Mouse (Mus musculus) G1E-ER4 (cell line): ENCODE data around the gene Acox1. TPM values are rescaled to one million over a fixed set of nuclear protein-coding genes. Genes with fewer than 3 reads are reported as not detected.

Source experiments
- GATA1 ChIP-seq: IDR thresholded peaks from one replicate; pipeline ENCODE4 v1.8.0; 2012; ENCODE audit warnings: low read length, inconsistent platforms
- polyA plus RNA-seq: library from polyadenylated mRNA; stranded (reverse); fragments of >175 nt; gene quantifications from 2 replicates; pipeline ENCODE4 v1.2.3, GENCODE M21; 2012

Gene Acox1
- polyA plus RNA-seq, 1 experiment = 1.8 TPM

DNA sequence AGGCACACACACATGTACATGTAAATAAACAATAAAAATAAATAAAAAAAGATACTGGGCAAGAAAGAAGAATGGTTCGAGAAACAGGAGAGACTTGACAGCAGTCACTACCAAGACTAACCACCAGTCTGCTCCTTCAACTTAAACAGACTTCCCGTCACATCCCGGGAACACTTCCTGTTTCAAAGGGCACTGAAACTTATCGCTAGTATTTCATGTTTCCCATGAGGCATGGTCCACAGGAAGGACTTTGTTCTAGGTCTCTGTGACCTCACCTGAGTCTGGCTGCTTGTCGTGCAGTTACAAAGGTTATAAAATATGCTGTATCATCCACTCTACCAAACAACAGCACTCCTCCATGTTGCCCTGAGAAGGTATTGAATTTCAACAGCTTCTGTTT is 3.6 kb downstream of the Acox1 start:
- no peak for TF ChIP-seq GATA1

DNA sequence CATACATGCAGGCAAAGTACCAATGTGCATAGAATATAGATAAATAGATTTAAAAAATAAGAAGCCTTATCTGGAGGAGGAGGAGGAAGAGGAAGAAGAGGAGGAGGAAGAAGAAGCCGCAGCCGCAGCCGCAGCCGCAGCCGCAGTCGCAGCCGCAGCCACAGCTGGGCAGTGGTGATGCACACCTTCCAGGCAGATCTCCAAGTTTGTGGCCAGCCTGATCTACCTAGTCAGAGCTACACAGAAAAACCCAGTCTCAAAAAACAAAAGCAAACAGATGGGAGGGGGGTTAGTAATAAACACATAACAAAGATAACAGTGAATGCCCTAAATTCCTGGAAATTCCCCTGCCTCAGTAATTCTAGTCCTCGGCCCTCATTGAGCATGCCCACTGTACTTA is 4.2 kb downstream of the Acox1 start:
- no peak for TF ChIP-seq GATA1

DNA sequence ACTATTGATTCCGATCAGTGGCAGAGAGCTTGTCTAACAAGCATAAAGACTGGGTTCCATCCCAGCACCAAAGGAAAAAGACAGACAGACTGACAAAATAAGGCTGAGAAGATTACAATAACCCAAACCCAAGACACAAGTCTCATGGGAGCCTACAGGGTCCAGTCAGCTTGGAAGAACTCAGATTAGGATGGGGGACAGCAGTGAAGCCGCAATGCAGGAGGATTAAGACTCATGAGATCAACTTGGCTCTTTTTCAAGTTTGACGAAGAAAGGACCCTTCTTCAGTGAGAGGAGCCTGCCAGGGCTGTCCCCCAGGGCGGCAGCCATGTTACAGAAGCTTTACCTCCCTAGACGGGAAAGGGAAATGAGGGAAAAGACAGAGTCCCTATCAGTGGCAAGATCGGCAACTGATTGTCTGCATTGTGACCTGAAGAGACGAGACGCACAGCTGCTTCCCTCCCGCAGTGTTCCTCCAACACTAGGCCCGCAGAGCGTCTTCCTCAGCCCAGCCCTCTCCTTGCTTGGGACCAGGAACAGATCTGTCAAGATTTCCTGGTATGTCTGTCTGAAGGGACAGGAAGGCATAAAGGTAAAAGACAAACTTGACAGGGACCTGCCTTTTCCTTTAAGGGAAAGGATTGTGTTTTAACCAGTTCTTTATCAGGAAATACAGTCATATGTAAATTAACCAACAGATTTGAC is 11.5 kb downstream of the Acox1 start:
- no peak for TF ChIP-seq GATA1

DNA sequence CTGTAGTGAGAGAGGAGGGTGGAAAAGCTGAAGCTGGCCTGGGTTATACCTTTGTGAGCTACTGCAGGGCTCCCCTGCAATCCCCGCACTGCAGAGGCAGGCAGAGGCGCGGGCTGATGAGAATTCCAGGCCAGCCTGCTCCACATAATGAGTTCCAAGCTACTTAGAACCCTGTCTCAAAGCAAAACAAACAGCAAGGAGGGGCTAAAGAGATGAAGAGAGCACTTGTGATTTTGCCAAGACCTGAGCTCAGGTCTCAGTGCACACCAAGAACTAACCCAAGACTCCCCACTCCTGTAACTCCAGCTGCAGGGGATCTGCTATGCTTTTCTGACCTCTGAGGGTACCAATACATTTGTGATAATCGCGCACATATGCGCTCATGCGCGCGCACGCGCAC is 12.5 kb downstream of the Acox1 start:
- TF ChIP-seq GATA1 = no peak

DNA sequence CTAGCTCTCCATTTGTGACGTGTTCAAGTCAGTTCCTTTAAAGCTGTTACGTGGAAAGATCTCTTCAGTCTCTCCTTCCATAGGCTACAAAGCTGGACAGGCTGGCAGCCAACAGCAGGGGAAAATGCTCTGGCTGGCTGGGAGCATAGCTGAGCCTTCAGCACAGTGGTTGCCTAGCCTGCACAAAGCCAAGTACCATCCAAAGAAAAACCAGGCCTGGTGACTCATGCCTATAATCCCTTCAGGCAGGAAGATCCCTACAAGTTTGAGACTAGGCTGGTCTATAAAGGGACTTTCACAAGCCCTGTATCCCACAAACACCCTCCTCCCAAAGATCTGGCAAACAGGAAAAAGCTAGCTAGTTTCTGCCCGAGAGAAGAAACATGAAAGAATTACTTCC is 13.0 kb downstream of the Acox1 start:
- no peak for TF ChIP-seq GATA1

DNA sequence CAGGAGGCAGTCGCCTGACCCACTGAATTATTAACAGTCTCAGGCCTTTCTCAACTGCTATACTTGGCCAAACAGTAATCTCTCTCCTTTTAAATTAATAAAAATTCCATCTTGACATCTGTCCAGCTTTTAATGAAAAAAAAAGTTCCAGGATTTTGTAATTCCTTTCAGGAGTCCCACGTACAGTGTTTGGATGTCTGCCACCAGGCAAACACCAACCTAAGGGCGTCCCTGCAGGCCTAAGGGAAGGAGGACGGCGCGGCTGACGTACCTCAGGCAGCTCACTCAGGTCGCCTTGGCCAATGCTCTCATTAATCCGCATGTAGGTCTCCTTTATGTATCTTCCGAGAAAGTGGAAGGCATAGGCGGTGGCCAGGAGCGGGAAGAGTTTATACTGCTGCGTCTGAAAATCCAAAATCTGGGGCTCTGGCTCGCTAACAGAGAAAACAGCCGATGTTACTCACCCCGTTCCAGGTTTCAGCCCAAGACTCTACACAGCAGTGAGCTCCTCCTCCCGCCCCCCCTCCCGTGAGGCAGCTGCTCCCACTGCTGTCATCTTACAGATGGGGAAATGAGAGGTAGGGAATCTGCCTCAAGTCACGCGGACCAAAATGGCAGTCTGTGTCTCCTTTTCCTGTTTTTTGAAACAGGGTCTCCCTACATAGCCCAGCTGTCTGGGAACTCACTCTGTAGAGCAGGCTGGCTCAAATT is 20.3 kb downstream of the Acox1 start:
- no peak for TF ChIP-seq GATA1

DNA sequence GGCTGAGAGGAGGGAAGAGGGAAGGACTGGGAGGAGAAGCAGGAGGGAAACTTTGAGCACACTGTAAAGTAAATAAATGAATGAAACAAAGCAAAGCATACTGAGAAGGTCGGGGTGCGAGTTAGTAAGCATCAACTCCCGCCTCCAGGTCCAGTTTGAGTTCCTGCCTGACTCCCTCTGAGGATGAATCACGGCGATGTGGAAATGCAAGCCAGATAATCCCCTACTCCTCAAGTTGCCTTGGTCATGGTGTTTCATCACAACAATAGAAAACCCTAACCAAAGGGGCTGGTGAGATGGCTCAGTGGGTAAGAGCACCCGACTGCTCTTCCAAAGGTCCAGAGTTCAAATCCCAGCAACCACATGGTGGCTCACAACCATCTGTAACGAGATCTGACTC is 22.8 kb downstream of the Acox1 start:
- no peak for TF ChIP-seq GATA1

DNA sequence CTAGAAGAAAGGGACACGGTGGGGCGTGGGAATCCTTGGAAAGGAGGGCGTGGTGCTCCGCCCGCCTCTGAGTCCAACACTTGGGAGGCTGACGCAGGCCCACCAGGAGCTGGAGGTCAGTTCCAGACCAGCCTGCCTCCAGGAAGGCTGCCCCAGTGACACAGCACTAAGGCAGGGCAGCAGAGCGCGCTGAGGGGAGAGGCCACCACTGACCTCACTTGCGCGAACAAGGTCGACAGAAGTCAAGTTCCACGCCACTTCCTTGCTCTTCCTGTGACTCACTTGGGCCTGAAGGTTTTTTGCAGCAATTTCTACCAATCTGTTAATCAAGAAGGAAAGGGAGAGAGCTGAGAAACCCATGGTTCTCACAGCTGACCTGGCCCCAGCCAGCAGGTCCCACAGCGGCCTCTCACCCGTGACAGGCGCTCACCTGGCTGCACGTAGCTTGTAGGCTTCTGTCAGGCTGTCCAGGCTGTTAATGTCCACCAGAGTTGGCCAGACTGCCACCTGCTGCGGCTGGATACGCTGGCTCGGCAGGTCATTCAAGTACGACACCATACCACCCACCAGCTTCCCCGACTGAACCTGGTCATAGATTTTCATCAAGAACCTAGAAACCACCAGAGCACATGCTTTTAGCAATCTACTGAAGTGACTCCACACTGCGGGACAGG is 23.9 kb downstream of the Acox1 start:
- TF ChIP-seq GATA1 = no peak

DNA sequence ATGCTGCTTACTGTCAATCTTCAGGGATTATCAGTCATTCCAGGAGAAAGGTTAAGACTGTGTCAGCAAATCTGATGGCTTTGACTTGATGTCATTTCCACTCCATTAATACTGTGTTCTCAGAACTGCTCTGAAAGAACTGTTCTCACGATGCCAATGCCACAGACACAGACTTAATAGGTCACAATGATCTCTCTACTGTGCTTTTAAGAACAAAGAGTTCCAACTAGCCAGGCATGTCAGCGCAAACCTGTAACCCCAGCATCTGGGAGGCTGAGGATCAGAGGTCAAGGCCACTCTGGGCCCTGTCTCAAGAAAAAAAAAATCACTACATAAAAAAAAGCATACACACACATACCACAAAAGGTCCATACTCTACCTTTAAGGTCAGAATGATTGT is 26.9 kb downstream of the Acox1 start:
- no peak for TF ChIP-seq GATA1

DNA sequence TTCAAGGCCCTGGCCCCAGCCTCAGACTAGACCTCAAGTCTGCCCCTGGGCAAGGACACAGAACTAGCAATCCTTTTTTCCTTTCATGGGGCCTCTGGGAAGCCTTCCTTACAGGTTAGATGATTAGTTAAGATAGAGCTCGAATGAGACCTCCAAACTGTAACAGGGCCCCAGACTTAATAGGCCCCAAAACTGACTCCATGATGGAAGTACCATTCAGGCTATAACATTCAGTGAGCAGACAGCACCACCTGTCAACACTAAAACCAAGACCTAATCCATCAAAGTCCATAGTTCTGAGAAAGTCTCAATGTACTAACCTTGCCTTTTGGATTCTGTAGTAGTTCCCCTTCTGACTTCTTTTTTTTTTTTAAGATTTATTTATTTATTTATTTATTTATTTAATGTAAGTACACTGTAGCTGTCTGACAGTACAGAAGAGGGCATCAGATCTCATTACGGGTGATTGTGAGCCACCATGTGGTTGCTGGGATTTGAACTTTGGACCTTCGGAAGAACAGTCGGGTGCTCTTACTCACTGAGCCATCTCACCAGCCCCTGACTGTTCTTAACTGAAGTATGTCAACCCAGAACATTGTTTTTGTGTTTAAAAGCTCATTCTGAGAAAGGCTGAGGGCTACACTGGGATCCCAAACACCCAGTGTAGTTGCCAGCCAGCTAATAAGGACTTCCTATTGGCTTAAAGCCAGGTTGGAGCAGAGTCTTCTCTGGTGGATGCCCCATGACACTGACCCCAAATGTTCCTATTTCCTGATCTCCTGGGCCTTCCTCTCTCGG is 28.6 kb downstream of the Acox1 start:
- no peak for TF ChIP-seq GATA1

DNA sequence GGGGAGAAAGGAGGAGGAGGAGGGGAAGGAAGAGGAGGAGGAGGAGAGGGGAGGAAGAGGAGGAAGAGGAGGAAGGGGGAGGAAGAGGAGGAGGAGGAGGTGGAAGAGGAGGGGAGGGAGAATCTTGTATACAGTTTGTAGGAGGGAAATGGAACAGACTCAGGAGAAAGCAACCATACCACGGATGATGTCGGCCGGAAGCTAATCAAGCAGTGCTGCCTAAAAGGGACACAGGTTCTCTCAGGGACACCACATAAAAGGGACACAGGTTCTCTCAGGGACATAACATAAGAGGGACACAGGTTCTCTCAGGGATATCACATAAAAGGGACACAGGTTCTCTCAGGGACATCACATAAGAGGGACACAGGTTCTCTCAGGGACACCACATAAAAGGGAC is 29.6 kb downstream of the Acox1 start:
- TF ChIP-seq GATA1 = no peak

DNA sequence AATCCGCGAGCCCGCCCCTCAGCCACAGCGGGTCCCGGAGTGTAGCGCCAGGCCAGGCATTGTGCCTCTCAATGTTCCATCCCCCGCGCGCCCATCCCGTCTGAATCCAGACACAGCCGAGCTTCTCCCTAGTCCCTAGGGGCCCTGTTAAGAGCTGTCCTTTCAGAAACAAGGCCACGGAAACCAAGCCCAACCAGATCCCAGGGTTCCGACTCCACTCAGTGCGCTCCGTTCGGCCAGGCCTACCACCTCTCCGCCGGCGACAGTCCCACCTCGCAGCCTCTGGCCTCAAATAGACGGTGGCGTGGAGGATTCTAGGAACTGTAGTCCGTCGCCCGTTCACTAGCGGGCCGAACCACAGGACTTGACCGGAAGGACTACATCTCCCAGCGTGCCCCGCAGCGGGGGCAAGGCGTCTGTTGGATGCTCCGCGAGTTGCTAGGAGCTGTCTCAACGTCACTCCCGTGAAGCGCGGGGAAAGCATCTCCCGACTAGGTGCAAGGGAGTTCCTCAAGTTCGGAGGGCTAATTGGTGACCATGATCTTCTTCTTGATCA is 30.9 kb downstream of the Acox1 start, which contains the start of gene Fbf1:
Gene Fbf1, minus strand, starts transcription at position 283 of the 556 bp plus-strand sequence.
- TF ChIP-seq GATA1 = no peak

DNA sequence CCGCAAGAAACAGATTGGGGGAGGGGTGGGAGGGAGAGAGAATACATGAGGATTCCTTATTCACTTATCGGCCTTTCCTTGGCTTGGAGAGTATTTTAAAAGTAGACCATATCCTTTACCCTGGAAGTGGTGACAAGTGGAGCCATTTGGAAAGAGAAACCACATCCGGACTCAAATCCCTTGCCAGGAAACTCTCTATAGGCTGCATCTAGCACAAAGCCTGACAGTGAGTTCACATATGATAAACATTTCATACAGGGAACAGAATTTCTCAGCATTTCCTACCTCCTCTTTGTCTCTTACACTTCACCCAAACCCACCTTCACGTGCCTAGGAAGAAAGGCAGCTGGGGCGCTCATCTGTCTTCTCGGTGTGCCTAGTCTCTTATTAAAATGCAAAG is 31.6 kb downstream of the Acox1 start:
- TF ChIP-seq GATA1 = no peak

DNA sequence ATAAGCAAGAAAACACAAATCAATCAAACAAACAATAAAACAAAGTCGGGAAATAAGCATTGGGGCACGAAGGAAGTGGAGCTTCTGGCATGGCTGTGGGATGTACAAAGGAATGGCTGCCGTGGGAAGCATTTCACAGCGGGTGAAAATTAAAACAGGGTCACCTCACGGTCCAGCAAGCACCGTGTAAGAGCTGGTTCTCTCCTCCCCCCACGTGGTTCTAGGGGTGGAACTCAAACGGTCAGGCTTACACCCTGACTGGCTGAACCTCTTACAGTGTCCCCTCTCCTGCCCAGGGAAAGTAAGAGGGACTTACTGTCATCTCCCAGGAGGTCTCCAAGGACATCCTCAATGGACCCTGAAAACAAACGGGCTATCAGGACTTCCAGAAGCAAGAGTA is 35.8 kb downstream of the Acox1 start:
- TF ChIP-seq GATA1 = no peak

DNA sequence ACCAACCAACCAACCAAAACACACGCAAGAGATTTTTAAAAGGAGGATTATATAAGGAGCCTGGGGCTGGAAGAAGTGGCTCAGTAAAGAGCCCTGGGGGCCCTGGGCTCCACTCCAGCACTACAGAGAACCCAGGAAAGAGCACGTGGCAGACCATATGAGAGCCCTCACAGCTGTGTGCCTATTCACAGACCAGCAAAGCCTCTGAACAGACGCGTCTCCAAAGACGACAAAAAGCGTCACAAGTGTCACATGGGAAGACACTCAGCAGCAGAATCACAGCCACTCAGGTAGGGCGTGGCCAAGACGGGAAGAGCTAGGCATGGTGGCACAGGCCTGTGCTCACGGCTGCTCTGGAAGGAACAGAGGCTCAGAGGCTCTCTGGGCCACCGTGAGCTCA is 36.7 kb downstream of the Acox1 start:
- TF ChIP-seq GATA1 = no peak
